Mouse (Mus musculus) left cerebral cortex, adult 11 months (tissue): ENCODE results near the gene Olfr452.

Source experiments
- DNase-seq: peaks from one replicate; pipeline ENCODE4 v3.0.0; 2022; ENCODE audit warnings: low spot score

Gene Olfr452

DNA sequence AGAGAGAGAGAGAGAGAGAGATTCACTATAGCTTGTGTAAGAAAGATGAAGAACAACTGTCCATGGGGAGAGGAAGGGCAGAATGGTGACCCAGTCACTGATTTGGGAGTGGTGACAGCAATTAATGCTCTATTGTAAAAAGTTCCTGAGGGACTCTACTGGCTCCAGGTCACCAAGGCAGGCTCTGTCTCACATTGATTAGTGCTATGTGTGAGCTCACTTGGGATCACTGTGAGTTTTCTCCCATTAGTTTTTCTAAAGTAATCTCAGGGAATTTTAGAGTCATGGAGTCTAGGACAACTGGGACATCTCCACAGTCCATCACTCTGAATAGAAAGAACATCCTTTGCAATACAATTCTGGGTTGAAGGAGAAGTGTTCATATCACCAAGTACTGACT is at the start of gene Olfr452:
Gene Olfr452 (plus strand): TSS at position 301 of the 400 bp plus-strand sequence.
- DNase-seq, result no peak

DNA sequence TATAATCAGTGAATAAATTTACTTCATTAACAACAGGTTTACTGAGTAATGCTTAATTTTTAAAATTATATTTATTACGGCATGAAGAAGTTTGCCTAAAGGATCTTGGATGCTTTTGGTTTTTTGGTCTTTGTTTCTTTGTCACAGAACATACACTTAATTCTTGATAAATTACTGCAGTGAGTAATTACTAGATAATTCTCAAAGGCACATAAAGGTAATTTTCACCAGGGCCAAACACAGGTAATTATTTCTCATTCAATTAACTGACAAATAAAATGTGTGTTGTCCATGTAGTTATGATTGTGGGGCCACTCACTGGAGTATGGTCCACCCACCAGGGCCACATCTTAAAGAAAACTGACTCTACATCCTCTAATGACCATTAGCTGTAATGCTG is 45.8 kb upstream of the Olfr452 start, which contains the start of gene Olfr453:
Gene Olfr453 (plus strand): TSS at position 301 of the 400 bp plus-strand sequence.
- no peak for DNase-seq

DNA sequence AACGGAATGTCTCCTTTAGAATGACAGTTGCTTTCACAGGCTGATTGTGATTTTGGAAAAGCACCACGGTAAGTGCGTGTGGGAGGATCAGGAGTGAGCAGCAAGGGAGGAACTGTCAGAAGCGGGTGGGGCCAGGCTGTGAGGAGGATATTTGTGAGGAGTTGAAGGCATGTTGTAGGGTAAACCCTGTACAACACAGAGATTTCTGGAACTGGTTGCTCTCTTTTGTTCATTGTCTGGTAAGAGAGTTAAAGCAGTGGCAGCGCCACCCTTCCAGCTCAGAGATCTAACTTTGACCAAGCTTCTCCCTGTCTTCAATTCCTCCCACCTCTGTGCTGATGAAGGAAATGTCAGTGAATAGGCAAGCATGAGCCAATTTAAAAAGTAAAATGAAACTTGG is 42.6 kb upstream of the Olfr452 start:
- no peak for DNase-seq

DNA sequence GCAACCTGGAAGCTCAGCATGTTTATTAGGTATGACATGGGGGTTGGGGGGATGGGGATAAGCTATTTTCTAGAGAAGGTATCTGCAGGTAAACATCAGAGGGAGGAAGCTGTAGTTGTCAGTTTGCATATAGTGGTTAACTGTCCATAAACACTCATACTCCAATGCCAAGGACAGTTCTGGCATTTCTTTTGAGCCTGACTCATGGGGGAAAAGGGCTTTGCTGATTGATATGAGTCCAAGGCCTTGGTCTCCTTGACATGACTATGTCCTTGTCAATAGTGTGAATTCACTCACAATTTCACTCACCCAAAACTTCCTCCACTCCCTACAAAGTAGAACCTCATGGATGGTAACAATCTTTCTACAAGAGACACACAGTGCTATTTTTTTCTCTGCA is 37.0 kb upstream of the Olfr452 start:
- DNase-seq, result no peak

DNA sequence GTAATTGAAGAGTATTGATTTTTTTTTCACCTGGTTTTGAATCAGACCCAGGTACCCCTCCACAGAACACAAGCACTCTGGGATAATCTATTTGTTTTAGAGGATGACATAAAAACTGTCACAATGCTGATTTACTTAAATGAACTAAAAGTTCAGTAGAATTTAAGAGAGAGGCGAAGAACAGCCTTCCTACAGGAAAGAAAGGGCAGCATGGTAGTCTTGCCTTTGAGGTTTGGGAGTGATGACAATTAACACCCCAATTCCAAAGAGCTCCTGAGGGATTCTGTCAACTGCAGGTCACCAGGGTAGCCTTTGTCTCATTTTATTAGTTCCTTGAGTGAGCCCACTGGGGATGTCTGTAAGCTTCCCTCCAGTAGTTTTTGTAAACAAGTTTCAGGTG is 28.8 kb upstream of the Olfr452 start, which contains the start of gene Olfr38:
Gene Olfr38 (plus strand): TSS at position 301 of the 400 bp plus-strand sequence.
- no peak for DNase-seq

DNA sequence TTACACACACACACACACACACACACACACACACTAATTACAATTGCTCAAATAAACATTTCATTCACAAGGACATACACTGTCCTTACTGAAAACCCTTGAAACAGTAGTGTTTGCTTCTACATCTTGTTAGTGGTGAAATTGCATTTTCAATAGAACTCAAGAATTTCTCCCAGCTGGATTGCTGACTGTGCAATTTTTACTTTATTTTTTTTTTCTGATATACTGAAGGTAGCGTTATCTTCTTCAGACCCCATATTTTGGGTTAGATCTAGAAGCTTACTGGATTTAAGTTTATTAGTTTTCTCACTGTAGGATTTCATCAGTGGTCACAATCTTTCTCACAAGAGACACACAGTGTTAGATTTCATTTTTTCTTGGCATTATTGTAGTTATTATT is 7.8 kb upstream of the Olfr452 start:
- no peak for DNase-seq

DNA sequence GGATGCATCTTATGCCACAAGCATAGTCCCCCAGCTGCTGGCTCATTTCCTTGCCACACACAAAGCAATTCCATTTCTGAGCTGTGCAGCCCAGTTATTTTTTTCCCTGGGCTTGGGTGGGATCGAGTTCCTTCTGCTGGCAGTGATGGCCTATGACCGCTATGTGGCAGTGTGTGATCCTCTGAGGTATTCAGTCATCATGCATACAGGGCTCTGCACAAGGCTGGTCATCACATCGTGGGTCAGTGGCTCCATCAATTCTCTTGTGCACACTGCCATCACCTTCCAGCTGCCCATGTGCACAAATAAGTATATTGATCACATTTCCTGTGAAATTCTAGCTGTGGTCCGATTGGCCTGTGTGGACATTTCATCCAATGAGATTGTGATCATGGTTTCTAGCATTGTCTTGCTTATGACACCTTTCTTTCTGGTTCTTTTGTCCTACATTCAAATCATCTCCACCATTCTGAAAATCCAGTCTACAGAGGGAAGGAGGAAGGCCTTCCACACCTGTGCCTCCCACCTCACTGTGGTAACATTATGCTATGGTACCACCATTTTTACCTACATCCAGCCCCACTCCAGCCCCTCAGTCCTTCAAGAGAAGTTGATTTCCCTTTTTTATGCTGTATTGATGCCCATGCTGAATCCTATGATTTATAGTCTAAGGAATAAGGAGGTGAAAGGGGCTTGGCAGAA is 5.5 kb downstream of the Olfr452 start:
- DNase-seq, result no peak

DNA sequence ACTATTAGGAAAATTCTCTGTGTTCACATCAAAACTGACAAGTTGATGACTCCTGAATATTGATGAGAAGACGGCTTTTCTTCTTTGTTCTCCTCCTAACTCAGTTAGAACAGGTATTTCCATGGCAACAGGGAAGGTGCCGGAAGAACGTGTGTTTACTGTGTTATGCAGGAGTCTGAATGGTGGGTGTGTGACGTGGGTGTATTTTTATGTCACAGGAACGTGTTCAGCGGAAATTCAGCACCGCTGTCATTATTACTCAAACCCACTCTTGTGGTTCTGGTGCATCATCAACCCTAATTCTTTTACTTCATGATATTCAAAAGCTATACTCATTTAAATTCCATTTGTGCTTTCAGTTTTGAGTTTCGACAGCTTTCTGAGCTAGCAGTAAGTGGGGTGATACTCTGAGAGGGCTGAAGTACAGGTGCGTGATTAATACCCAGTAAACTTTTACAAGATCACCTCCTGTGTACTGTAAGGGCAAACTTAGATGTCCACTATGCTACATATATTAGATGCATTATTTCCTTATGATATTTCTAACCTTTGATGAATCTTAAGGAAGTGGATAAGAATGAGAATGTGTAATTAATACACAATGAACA is 6.2 kb downstream of the Olfr452 start:
- DNase-seq, result peak; percentile 22

DNA sequence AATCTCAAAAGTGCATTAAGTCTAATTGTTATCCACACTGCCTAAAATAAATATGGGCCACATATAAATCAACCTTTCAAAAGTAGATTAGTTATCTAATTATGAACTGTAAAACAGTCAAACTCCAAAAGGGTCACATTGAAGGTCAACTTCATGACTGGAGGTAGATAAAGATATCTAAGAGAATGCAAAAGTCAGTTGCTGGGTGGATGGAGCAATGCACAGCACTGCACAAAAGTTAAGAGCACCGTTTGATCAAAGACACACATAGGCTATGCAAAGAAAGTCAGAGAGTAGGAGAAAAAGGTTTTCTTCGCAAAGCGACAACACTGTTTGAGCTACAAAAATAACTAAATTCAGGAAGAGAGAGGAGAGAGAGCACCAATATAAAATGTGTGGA is 10.1 kb downstream of the Olfr452 start:
- no peak for DNase-seq

DNA sequence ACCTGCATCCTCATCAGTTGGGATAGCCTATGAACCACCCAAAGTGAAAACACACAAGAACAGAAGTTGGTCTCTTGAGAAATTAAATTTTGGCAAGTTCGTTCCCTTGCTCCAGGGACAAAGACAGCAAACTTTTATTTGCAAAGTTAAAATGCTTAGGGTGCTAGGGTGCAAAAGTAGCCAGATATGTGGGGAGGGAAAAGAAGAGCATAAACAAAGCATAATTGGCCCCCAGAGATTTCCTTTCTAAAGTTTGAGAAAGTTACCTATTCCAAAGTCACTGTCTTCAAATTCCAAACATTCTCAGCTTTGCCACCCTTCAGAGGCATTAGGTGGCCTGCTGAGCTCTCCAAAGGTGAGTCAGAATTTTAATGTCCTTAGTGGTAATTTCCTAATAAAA is 26.7 kb downstream of the Olfr452 start, which contains the start of gene Olfr450:
Gene Olfr450 (plus strand): TSS at position 301 of the 400 bp plus-strand sequence.
- no peak for DNase-seq

DNA sequence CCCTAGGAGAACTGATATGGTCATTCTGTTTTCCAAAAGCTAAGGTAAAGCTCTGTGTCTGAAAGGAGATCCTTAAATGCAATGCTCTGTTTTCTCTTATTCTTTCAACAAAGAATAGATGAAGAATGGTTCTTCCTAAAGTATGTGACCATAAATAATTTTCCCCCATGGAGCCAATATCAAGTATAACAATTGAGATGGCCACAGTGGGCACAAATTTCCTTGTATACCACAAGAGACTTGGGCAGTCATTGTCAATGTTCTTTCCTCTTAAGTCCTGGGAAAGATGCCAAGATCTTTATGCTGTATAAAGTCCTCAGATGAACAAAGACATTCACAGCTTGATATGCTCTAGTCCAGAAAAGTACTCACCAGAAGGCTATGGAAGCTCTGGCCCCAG is 49.2 kb downstream of the Olfr452 start, which contains the start of gene Olfr449:
Gene Olfr449 (plus strand): TSS at position 301 of the 400 bp plus-strand sequence.
- no peak for DNase-seq
